Mouse (Mus musculus) spleen, adult 2 months (tissue): ENCODE measurements around the gene Lrrc8e.

ENCODE experiments used
- CTCF ChIP-seq: fragments of 200-500 bp; IDR thresholded peaks from 2 replicates; pipeline ENCODE4 v1.5.1; 2011; ENCODE audit warnings: mild to moderate bottlenecking, inconsistent platforms; ENCODE audit not compliant: insufficient read depth, insufficient read length, insufficient replicate concordance; ENCODE audit errors: extremely low read depth
- POLR2A ChIP-seq: fragments of 200-500 bp; IDR thresholded peaks from 2 replicates; pipeline ENCODE4 v1.6.1; 2011; ENCODE audit warnings: low read depth, low read length, inconsistent platforms

- TF ChIP-seq POLR2A: no peak
- no peak for TF ChIP-seq CTCF
Observed at GRCm38 (mm10) chr8:4213210-4214005, 13.2 kb upstream of the Lrrc8e start.
